Mouse (Mus musculus) liver, embryonic 15.5 days (tissue): ENCODE results near the gene Gm14296. TPM values are rescaled to one million over a fixed set of nuclear protein-coding genes. Genes with fewer than 3 reads are reported as not detected.
"Not testable (repeated sequence)": the region's sequence is repeated elsewhere in the genome, so short reads cannot be mapped to it uniquely, and the experiment has no call there.

Experiments
- ATAC-seq: fragments of 200-750 bp; cut with Nextera tagmentation; 2 replicates; pipeline ENCODE4 v1.8.0; 2017; ENCODE audit warnings: moderate number of reproducible peaks, mild to moderate bottlenecking, moderate library complexity; ENCODE audit not compliant: insufficient read depth
- H3K27ac ChIP-seq: fragments of 300-500 bp; sonication (generic); replicated peaks from 2 replicates; pipeline ENCODE4 v1.5.1; 2015; ENCODE audit warnings: mild to moderate bottlenecking, inconsistent platforms
- H3K27me3 ChIP-seq: fragments of 300-500 bp; sonication (generic); 2 replicates; pipeline ENCODE4 v1.6.1; 2015; ENCODE audit warnings: mild to moderate bottlenecking, inconsistent platforms
- H3K36me3 ChIP-seq: fragments of 300-500 bp; sonication (generic); replicated peaks from 2 replicates; pipeline ENCODE4 v1.6.1; 2015; ENCODE audit warnings: moderate library complexity, mild to moderate bottlenecking, inconsistent platforms
- H3K4me1 ChIP-seq: fragments of 300-500 bp; sonication (generic); replicated peaks from 2 replicates; pipeline ENCODE4 v1.6.1; 2015; ENCODE audit warnings: inconsistent platforms
- H3K4me2 ChIP-seq: fragments of 300-500 bp; sonication (generic); 2 replicates; pipeline ENCODE4 v1.6.1; 2015; ENCODE audit warnings: moderate library complexity, mild to moderate bottlenecking, inconsistent platforms
- H3K4me3 ChIP-seq: fragments of 300-500 bp; sonication (generic); replicated peaks from 2 replicates; pipeline ENCODE4 v1.5.1; 2015; ENCODE audit warnings: mild to moderate bottlenecking, inconsistent platforms
- H3K9ac ChIP-seq: fragments of 300-500 bp; sonication (generic); 2 replicates; pipeline ENCODE4 v1.6.1; 2015; ENCODE audit warnings: moderate library complexity, mild to moderate bottlenecking, inconsistent platforms
- H3K9me3 ChIP-seq: fragments of 300-500 bp; sonication (generic); replicated peaks from 2 replicates; pipeline ENCODE4 v1.6.1; 2016; ENCODE audit warnings: inconsistent platforms
- WGBS: fragments of 180-500 bp; shearing (Covaris S2); methylation state at CpG from one replicate; pipeline ENCODE4 v1.1.7; 2015; ENCODE audit warnings: mixed read lengths; ENCODE audit not compliant: insufficient replicate concordance; 5-methylcytosine and 5-hydroxymethylcytosine counted together
- polyA plus RNA-seq: library from polyadenylated mRNA; unstranded; fragments of >200 nt; fragmentation: Nextera tagmentation; extraction: Ambion mirVana; gene quantifications from 2 replicates; pipeline ENCODE4 v1.2.1, GENCODE M21; 2015

Gm14296 gene
- polyA plus RNA-seq, result 2.8 and 3.9 TPM in 2 replicates

- H3K4me2 ChIP-seq, H3K27me3 ChIP-seq, H3K9me3 ChIP-seq, H3K27ac ChIP-seq, H3K4me1 ChIP-seq, ATAC-seq, H3K36me3 ChIP-seq, H3K9ac ChIP-seq, H3K4me3 ChIP-seq: not testable (repeated sequence)
- WGBS, result no CpG with 5 or more reads among the region's 2 CpGs
Measured at GRCm38 (mm10) chr2:176927709-176928108, at the start of gene Gm14296. Gene Gm14296 (minus strand): TSS chr2:176927809.

- not testable (repeated sequence) for ATAC-seq, H3K9me3 ChIP-seq
Measured at GRCm38 (mm10) chr2:176905464-176905863, 22.1 kb downstream of the Gm14296 start.

More at GRCm38 (mm10) chr2:176905464-176905863, 22.1 kb downstream of the Gm14296 start:
- no CpG with 5 or more reads among the region's 1 CpGs for WGBS
- H3K27ac ChIP-seq, H3K4me3 ChIP-seq, H3K27me3 ChIP-seq, H3K9ac ChIP-seq, H3K4me2 ChIP-seq, H3K4me1 ChIP-seq, H3K36me3 ChIP-seq: not testable (repeated sequence)

Other genes with a start within 250 kb of the Gm14296 start
- 3.8 and 4.0 TPM in 2 replicates for gene Gm14305, start 219.5 kb downstream of the Gm14296 start, polyA plus RNA-seq
- gene Gm14295, start 129.2 kb downstream of the Gm14296 start, polyA plus RNA-seq, result 2.6 and 4.0 TPM in 2 replicates
- gene Gm14408, start 96.7 kb downstream of the Gm14296 start, polyA plus RNA-seq, result not detected in 2 replicates
- 1.9 and 2.2 TPM in 2 replicates for gene Gm14419, start 73.1 kb upstream of the Gm14296 start, polyA plus RNA-seq
- gene Gm14401, start 146.5 kb upstream of the Gm14296 start, polyA plus RNA-seq, result not detected in 2 replicates